Mouse (Mus musculus) heart, adult 8-10 months (tissue): ENCODE measurements around the gene Uck1. TPM values are rescaled to one million over a fixed set of nuclear protein-coding genes. Genes with fewer than 3 reads are reported as not detected.

Experiments used
- DNase-seq: peaks from one replicate; pipeline ENCODE4 v3.0.0; 2022; ENCODE audit warnings: low spot score
- total RNA-seq, 4 experiments: library from RNA; stranded (reverse); gene quantifications; 2 replicates each; pipeline ENCODE4 v1.2.4; 2022

Uck1 gene
- total RNA-seq, 4 experiments from 2014 or later = 22.9 to 24.5 (median 23.3) TPM

GRCm38 (mm10) chr2:32218541-32219334, 41.2 kb downstream of the Uck1 start:
- no peak for DNase-seq

- DNase-seq = no peak
Measured at GRCm38 (mm10) chr2:32218113-32218512, 41.8 kb downstream of the Uck1 start.

- no peak for DNase-seq
Measured at GRCm38 (mm10) chr2:32217656-32218055, 42.3 kb downstream of the Uck1 start.

GRCm38 (mm10) chr2:32216506-32216905, 43.5 kb downstream of the Uck1 start:
- no peak for DNase-seq

GRCm38 (mm10) chr2:32215576-32215975, 44.4 kb downstream of the Uck1 start:
- DNase-seq = no peak

- no peak for DNase-seq
Measured at GRCm38 (mm10) chr2:32213000-32213399, 47.0 kb downstream of the Uck1 start.

- no peak for DNase-seq
Measured at GRCm38 (mm10) chr2:32211689-32212088, 48.3 kb downstream of the Uck1 start.

GRCm38 (mm10) chr2:32207682-32208081, 52.3 kb downstream of the Uck1 start:
- no peak for DNase-seq

Other genes with a start within 250 kb of the Uck1 start
- 10 to 100 TPM; 12.7 to 26.1 (median 16.3) TPM for gene Fam78a, start 175.3 kb downstream of the Uck1 start, total RNA-seq
- 10 to 100 TPM; 34.7 to 48.9 (median 42.6) TPM for gene Plpp7, start 164.6 kb downstream of the Uck1 start, total RNA-seq
- 10 to 100 TPM; 83.5 to 94.1 (median 89.2) TPM for gene Prrc2b, start 109.1 kb downstream of the Uck1 start, total RNA-seq
- gene Pomt1, start 23.6 kb downstream of the Uck1 start, total RNA-seq = 10 to 100 TPM; 12.5 to 15.0 (median 14.0) TPM
- 10 to 100 TPM; 75.1 to 88.9 (median 80.2) TPM for gene Golga2, start 27.2 kb upstream of the Uck1 start, total RNA-seq
- 100 to 1,000 TPM; 221 to 257 (median 231) TPM for gene Swi5, start 27.9 kb upstream of the Uck1 start, total RNA-seq
- 10 to 100 TPM; 25.8 to 34.9 (median 28.0) TPM for gene Ciz1, start 92.2 kb upstream of the Uck1 start, total RNA-seq
- 1 to 10 TPM; 3.5 to 7.5 (median 4.6) TPM for gene Dnm1, start 93.2 kb upstream of the Uck1 start, total RNA-seq
- gene 1110008P14Rik, start 121.8 kb upstream of the Uck1 start, total RNA-seq = 10 to 100 TPM; 43.8 to 49.1 (median 45.3) TPM
- gene Lcn2, start 128.1 kb upstream of the Uck1 start, total RNA-seq = 1 to 10 TPM; 3.7 to 7.2 (median 6.4) TPM
- 10 to 100 TPM; 58.8 to 71.3 (median 63.6) TPM for gene Ptges2, start 135.7 kb upstream of the Uck1 start, total RNA-seq
- gene Naif1, start 190.3 kb upstream of the Uck1 start, total RNA-seq = 1 to 10 TPM; 3.4 to 4.4 (median 3.5) TPM
- 1 to 10 TPM; 6.4 to 7.8 (median 7.0) TPM for gene Slc25a25, start 191.3 kb upstream of the Uck1 start, total RNA-seq